Mouse (Mus musculus) stomach, embryonic 15.5 days (tissue): Measurements from ENCODE around the gene Olfr575. TPM values are rescaled to one million over a fixed set of nuclear protein-coding genes. Genes with fewer than 3 reads are reported as not detected.

Experiments used
- ATAC-seq: fragments of 200-750 bp; cut with Nextera tagmentation; 2 replicates; pipeline ENCODE4 v1.8.0; 2017; ENCODE audit warnings: low read depth, moderate number of reproducible peaks, moderate TSS enrichment; ENCODE audit not compliant: insufficient read depth, low FRiP score
- H3K27ac ChIP-seq: fragments of 300-500 bp; sonication (generic); 2 replicates; pipeline ENCODE4 v1.5.1; 2015; ENCODE audit warnings: mild to moderate bottlenecking, inconsistent platforms
- H3K27me3 ChIP-seq: fragments of 300-500 bp; sonication (generic); replicated peaks from 2 replicates; pipeline ENCODE4 v1.6.1; 2015; ENCODE audit warnings: inconsistent platforms
- H3K36me3 ChIP-seq: fragments of 300-500 bp; sonication (generic); 2 replicates; pipeline ENCODE4 v1.6.1; 2015; ENCODE audit warnings: inconsistent platforms
- H3K4me1 ChIP-seq: fragments of 300-500 bp; sonication (generic); 2 replicates; pipeline ENCODE4 v1.6.1; 2015; ENCODE audit warnings: inconsistent platforms
- H3K4me2 ChIP-seq: fragments of 300-500 bp; sonication (generic); 2 replicates; pipeline ENCODE4 v1.6.1; 2015; ENCODE audit warnings: mild to moderate bottlenecking, inconsistent platforms
- H3K4me3 ChIP-seq: fragments of 300-500 bp; sonication (generic); replicated peaks from 2 replicates; pipeline ENCODE4 v1.5.1; 2015; ENCODE audit warnings: inconsistent platforms
- H3K9ac ChIP-seq: fragments of 300-500 bp; sonication (generic); 2 replicates; pipeline ENCODE4 v1.6.1; 2015; ENCODE audit warnings: inconsistent platforms
- H3K9me3 ChIP-seq: fragments of 300-500 bp; sonication (generic); 2 replicates; pipeline ENCODE4 v1.6.1; 2016; ENCODE audit warnings: inconsistent platforms
- WGBS: fragments of 180-500 bp; shearing (Covaris S2); methylation state at CpG from one replicate; pipeline ENCODE4 v1.1.7; 2015; 5-methylcytosine and 5-hydroxymethylcytosine counted together
- polyA plus RNA-seq: library from polyadenylated mRNA; unstranded; fragments of >200 nt; fragmentation: Nextera tagmentation; extraction: Ambion mirVana; gene quantifications from 2 replicates; pipeline ENCODE4 v1.2.1, GENCODE M21; 2015

The Olfr575 gene
- polyA plus RNA-seq, 1 experiment from 2014 or later = not detected

- H3K9ac ChIP-seq = no peak within 1 kb of the TSS
- H3K27ac ChIP-seq = no peak within 1 kb of the TSS
- no peak within 1 kb of the TSS for H3K4me3 ChIP-seq
- H3K36me3 ChIP-seq = no peaks in the 10 kb centered on the region
- WGBS = 58% methylated on average over 4 of the region's 4 CpGs
- no peaks in the 10 kb centered on the region for H3K27me3 ChIP-seq
- no peaks in the 10 kb centered on the region for H3K4me1 ChIP-seq
- no peak within 1 kb of the TSS for H3K4me2 ChIP-seq
- no peak for ATAC-seq
- H3K9me3 ChIP-seq = no peaks in the 10 kb centered on the region
Observed at GRCm38 (mm10) chr7:102917032-102917875, 41.3 kb downstream of the Olfr575 start, which contains the start of gene Olfr571. Gene Olfr571, minus strand, starts transcription at chr7:102917536.

- no peaks in the 10 kb centered on the region for H3K4me1 ChIP-seq
- H3K27me3 ChIP-seq = no peaks in the 10 kb centered on the region
- no peak overlapping the region for H3K4me2 ChIP-seq
- no peak overlapping the region for H3K9ac ChIP-seq
- no peak overlapping the region for H3K4me3 ChIP-seq
- no peak overlapping the region for H3K27ac ChIP-seq
- ATAC-seq = no peak
- WGBS = 45% methylated on average over 5 of the region's 5 CpGs
- no peaks in the 10 kb centered on the region for H3K9me3 ChIP-seq
- no peaks in the 10 kb centered on the region for H3K36me3 ChIP-seq
Observed at GRCm38 (mm10) chr7:102916405-102916804, 42.2 kb downstream of the Olfr575 start.

- Histone ChIP-seq H3K36me3 (no peaks in the 10 kb centered on the region), H3K27ac (no peak overlapping the region), H3K9ac (no peak overlapping the region), H3K4me2 (no peak overlapping the region), H3K9me3 (no peaks in the 10 kb centered on the region), H3K27me3 (no peaks in the 10 kb centered on the region), H3K4me3 (no peak overlapping the region), H3K4me1 (no peaks in the 10 kb centered on the region)
- no peak for ATAC-seq
- 7% methylated on average over 1 of the region's 1 CpGs for whole genome bisulfite sequencing
Observed at GRCm38 (mm10) chr7:102915261-102915660, 43.3 kb downstream of the Olfr575 start.

Other genes starting within 250 kb of the Olfr575 start
- gene Olfr33, start 239.7 kb downstream of the Olfr575 start, polyA plus RNA-seq = not detected in 2 replicates
- not detected in 2 replicates for gene Olfr559, start 231.3 kb downstream of the Olfr575 start, polyA plus RNA-seq
- gene Olfr560, start 199.4 kb downstream of the Olfr575 start, polyA plus RNA-seq = not detected in 2 replicates
- gene Olfr78, start 199.3 kb downstream of the Olfr575 start, polyA plus RNA-seq = 0.28 and 0.44 TPM in 2 replicates
- gene Olfr561, start 187.6 kb downstream of the Olfr575 start, polyA plus RNA-seq = not detected in 2 replicates
- not detected in 2 replicates for gene Olfr564, start 155.3 kb downstream of the Olfr575 start, polyA plus RNA-seq
- not detected in 2 replicates for gene Olfr566, start 100.0 kb downstream of the Olfr575 start, polyA plus RNA-seq
- gene Olfr568, start 81.7 kb downstream of the Olfr575 start, polyA plus RNA-seq = not detected in 2 replicates
- not detected in 2 replicates for gene Olfr569, start 67.9 kb downstream of the Olfr575 start, polyA plus RNA-seq
- gene Olfr570, start 64.2 kb downstream of the Olfr575 start, polyA plus RNA-seq = not detected in 2 replicates
- gene Olfr571, start 41.2 kb downstream of the Olfr575 start, polyA plus RNA-seq = not detected in 2 replicates
- gene Olfr572, start 34.4 kb downstream of the Olfr575 start, polyA plus RNA-seq = not detected in 2 replicates
- not detected in 2 replicates for gene Olfr573-ps1, start 16.2 kb downstream of the Olfr575 start, polyA plus RNA-seq
- not detected in 2 replicates for gene Olfr574, start 10.3 kb downstream of the Olfr575 start, polyA plus RNA-seq
- not detected in 2 replicates for gene Olfr576, start 3.9 kb upstream of the Olfr575 start, polyA plus RNA-seq
- not detected in 2 replicates for gene Olfr577, start 17.2 kb upstream of the Olfr575 start, polyA plus RNA-seq
- gene Olfr578, start 30.5 kb upstream of the Olfr575 start, polyA plus RNA-seq = not detected in 2 replicates
- not detected in 2 replicates for gene Olfr582, start 79.2 kb upstream of the Olfr575 start, polyA plus RNA-seq
- not detected in 2 replicates for gene Olfr583, start 92.5 kb upstream of the Olfr575 start, polyA plus RNA-seq
- gene Olfr584, start 123.1 kb upstream of the Olfr575 start, polyA plus RNA-seq = not detected in 2 replicates
- not detected in 2 replicates for gene Olfr585, start 138.9 kb upstream of the Olfr575 start, polyA plus RNA-seq
- gene Olfr586, start 166.9 kb upstream of the Olfr575 start, polyA plus RNA-seq = not detected in 2 replicates
- gene Olfr588-ps1, start 182.1 kb upstream of the Olfr575 start, polyA plus RNA-seq = not detected in 2 replicates
- gene Olfr589, start 197.6 kb upstream of the Olfr575 start, polyA plus RNA-seq = not detected in 2 replicates
- not detected in 2 replicates for gene Olfr591, start 219.6 kb upstream of the Olfr575 start, polyA plus RNA-seq
- not detected in 2 replicates for gene Olfr592, start 226.0 kb upstream of the Olfr575 start, polyA plus RNA-seq